In the genomic region with DNA sequence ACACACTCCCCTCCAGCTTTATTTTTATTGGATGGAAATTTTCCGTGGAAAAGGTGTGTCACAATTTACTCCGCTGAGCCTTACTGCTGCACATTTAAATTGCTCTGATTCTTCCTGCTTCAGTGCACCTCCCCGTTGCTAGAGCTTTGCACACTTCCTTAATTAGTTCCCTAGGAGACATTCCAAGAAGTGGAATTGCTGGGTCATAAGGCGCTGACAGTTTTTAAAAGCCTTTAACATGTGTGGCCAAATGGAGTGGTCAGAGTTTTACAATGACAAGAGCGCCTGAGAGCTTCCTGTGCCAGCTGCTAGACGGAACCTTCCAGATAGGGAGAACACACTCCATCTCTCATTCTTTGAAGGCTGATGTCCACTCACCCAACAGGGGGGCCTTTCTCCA, we compare ENCODE assay signal across 29 mouse cellular contexts. TPM values are rescaled to one million over a fixed set of nuclear protein-coding genes. Genes with fewer than 3 reads are reported as not detected.
A peak's percentile ranks its signal among the peaks of the same experiment; 100 is the strongest.
DNase-seq lines count a peak whose midpoint lies in the region; ATAC-seq and TF ChIP-seq lines count a peak whose summit lies in the region.
"Had no signal": no experiment of that assay in that cellular context is flagged by ENCODE, and none has a peak within 500 bp of the region (broad histone marks: within the 10 kb centered on the region; RNA-seq: fewer than 3 reads in every experiment).

No protein-coding gene starts in this region.

- ATAC-seq in Patski: peak; percentile 15
- ATAC-seq: forebrain, embryonic 15.5 days; hindbrain, embryonic 16.5 days had no signal

- CTCF ChIA-PET in Patski (lab: Charles Lee): no interaction called here

- POLR2A ChIA-PET in Patski (lab: Charles Lee): no interaction called here

- in situ Hi-C loops in Patski (cut with MboI; ENCODE audit: low pct_unique_long_range_greater_than_20kb): no loop called here

- peak; percentile 73 for DNase-seq in heart, adult 11 months
- no peak for DNase-seq in heart, adult 18-20 months
- DNase-seq in kidney, postnatal 14 days: peak; percentile 9
- no peak for DNase-seq in kidney, postnatal 25 days
- no peak for DNase-seq in Patski (ENCODE audit: low read depth, low spot score)
- DNase-seq in forelimb bud, embryonic 11.5 days (ENCODE audit: low read depth, low spot score): peak; percentile 23
- no peak for DNase-seq in neural tube, embryonic 10.5 days (ENCODE audit: extremely low spot score, low spot score)
- DNase-seq: adrenal gland, adult 2 months; adrenal gland, postnatal 14 days; B cell, adult 2 months; cerebellum, adult 18-20 months; cerebellum, adult 9-10 months; gastrocnemius, postnatal 10 days; gastrocnemius, postnatal 36 days; heart, postnatal 10 days; heart, postnatal 36 days had no signal

- peaks cover 20% of the 10 kb centered on the region for H3K27me3 ChIP-seq in Patski

- no peak for TF ChIP-seq CTCF in Patski (IDR thresholded peaks at IDR 0.05)

RNA-seq across cellular contexts. Expression of gene Opalin, which starts 35.7 kb away (rescaled TPM):
- total RNA-seq in heart, adult 18-20 months (2021): not detected
- polyA plus RNA-seq in Patski (2021): not detected
- total RNA-seq: adrenal gland, adult 2 months; adrenal gland, postnatal 14 days; CH12.LX; gastrocnemius, adult 18-20 months; gastrocnemius, postnatal 10 days; gastrocnemius, postnatal 36 days; granulocyte monocyte progenitor cell, adult 5-6 weeks; heart, postnatal 10 days; heart, postnatal 36 days had no signal
- polyA plus RNA-seq: adrenal gland, adult 2 months; embryonic facial prominence, embryonic 10.5 days; embryonic facial prominence, embryonic 13.5 days; erythroblast, embryonic 14.5 days; forebrain, embryonic 12.5 days; forebrain, embryonic 15.5 days; G1E; heart, embryonic 15.5 days; hindbrain, embryonic 10.5 days; hindbrain, embryonic 13.5 days; hindbrain, embryonic 16.5 days had no signal

Comparison
In these comparisons a context has a peak if more than half of its experiments do, and no peak if none do; other contexts are left out.
1. DNase-seq: peak in heart, adult 11 months (single experiment), kidney, postnatal 14 days (single experiment) and forelimb bud, embryonic 11.5 days (single experiment); none in heart, adult 18-20 months (0 of 2), kidney, postnatal 25 days (0 of 2), Patski (single experiment) and neural tube, embryonic 10.5 days (single experiment).